Mouse (Mus musculus) cerebellum, postnatal 25 days (tissue): Measurements from ENCODE around the gene Specc1.

Source experiments
- DNase-seq, 2 experiments: peaks; one replicate each; pipeline ENCODE4 v3.0.0; 2021; ENCODE audit warnings: mixed read lengths in 2 of 2

Gene Specc1

GRCm38 (mm10) chr11:62106401-62106871 is 149.9 kb downstream of the Specc1 start:
- no peak for DNase-seq

- DNase-seq, result no peak
These were observed 150.8 kb downstream of the Specc1 start for GRCm38 (mm10) chr11:62107272-62107836.

GRCm38 (mm10) chr11:62118561-62118960 is 162.0 kb downstream of the Specc1 start:
- DNase-seq, result peak; percentile 31 to 39

- no peak for DNase-seq
These were observed 163.3 kb downstream of the Specc1 start for GRCm38 (mm10) chr11:62119871-62120270.

GRCm38 (mm10) chr11:62121365-62121764 is 164.8 kb downstream of the Specc1 start:
- no peak for DNase-seq

GRCm38 (mm10) chr11:62127692-62128091 is 171.1 kb downstream of the Specc1 start:
- peak; percentile 86 to 91 for DNase-seq

GRCm38 (mm10) chr11:62128197-62128596 is 171.6 kb downstream of the Specc1 start:
- no peak for DNase-seq

- DNase-seq, result no peak
These were observed 173.6 kb downstream of the Specc1 start for GRCm38 (mm10) chr11:62130191-62130590.

GRCm38 (mm10) chr11:62130685-62131295 is 174.2 kb downstream of the Specc1 start:
- DNase-seq, result no peak

GRCm38 (mm10) chr11:62131601-62132000 is 175.0 kb downstream of the Specc1 start:
- no peak for DNase-seq

- no peak for DNase-seq
These were observed 177.6 kb downstream of the Specc1 start for GRCm38 (mm10) chr11:62134191-62134590.

GRCm38 (mm10) chr11:62145216-62146110 is 188.9 kb downstream of the Specc1 start:
- DNase-seq, result peak in 1 of 2 experiments; percentile 53

- no peak for DNase-seq
These were observed 190.1 kb downstream of the Specc1 start for GRCm38 (mm10) chr11:62146661-62147060.

- no peak for DNase-seq
These were observed 191.5 kb downstream of the Specc1 start for GRCm38 (mm10) chr11:62148026-62148425.

- no peak for DNase-seq
These were observed 191.9 kb downstream of the Specc1 start for GRCm38 (mm10) chr11:62148449-62148848.

GRCm38 (mm10) chr11:62153057-62153456 is 196.5 kb downstream of the Specc1 start:
- DNase-seq, result no peak

- no peak for DNase-seq
These were observed 203.2 kb downstream of the Specc1 start for GRCm38 (mm10) chr11:62159803-62160202.

GRCm38 (mm10) chr11:62161450-62161849 is 204.9 kb downstream of the Specc1 start:
- no peak for DNase-seq

GRCm38 (mm10) chr11:62164357-62164756 is 207.8 kb downstream of the Specc1 start:
- DNase-seq, result no peak

GRCm38 (mm10) chr11:62166503-62166902 is 209.9 kb downstream of the Specc1 start:
- no peak for DNase-seq

- DNase-seq, result no peak
These were observed 211.6 kb downstream of the Specc1 start for GRCm38 (mm10) chr11:62168146-62168545.

- DNase-seq, result no peak
These were observed 221.0 kb downstream of the Specc1 start for GRCm38 (mm10) chr11:62177395-62178113.

GRCm38 (mm10) chr11:62180791-62181190 is 224.2 kb downstream of the Specc1 start:
- no peak for DNase-seq
